ENCODE assay signal across 19 mouse cellular contexts in genomic region chr5:121242701-121243100, GRCm38 (mm10). TPM values are rescaled to one million over a fixed set of nuclear protein-coding genes. Genes with fewer than 3 reads are reported as not detected.
DNase-seq lines count a peak whose midpoint lies in the region; ATAC-seq and TF ChIP-seq lines count a peak whose summit lies in the region.
"Had no signal": no experiment of that assay in that cellular context is flagged by ENCODE, and none has a peak within 500 bp of the region (broad histone marks: within the 10 kb centered on the region; RNA-seq: fewer than 3 reads in every experiment).

No protein-coding gene starts in this region.

- no peak for ATAC-seq in megakaryocyte, adult 5-6 weeks (ENCODE audit: poor library complexity, severe bottlenecking)
- peak; percentile 62; the same call in 1 of the 2 replicates for ATAC-seq in intestine, embryonic 16.5 days
- peak; percentile 62 for ATAC-seq in megakaryocyte progenitor cell, adult 5-6 weeks (replicated peaks; ENCODE audit: poor library complexity)
- no peak for ATAC-seq in forebrain, postnatal 0 days
- ATAC-seq: CD4-positive, CD25-positive, alpha-beta regulatory T cell, adult 4 months; forebrain, embryonic 14.5 days; midbrain, embryonic 15.5 days had no signal

- no peak overlapping the region for H3K4me2 ChIP-seq in intestine, embryonic 16.5 days (ENCODE audit: low read depth, low read length)
- no peak overlapping the region for H3K4me2 ChIP-seq in forebrain, postnatal 0 days (ENCODE audit: low read depth)
- H3K4me2 ChIP-seq: embryonic facial prominence, embryonic 15.5 days; heart, embryonic 15.5 days; hindbrain, embryonic 12.5 days; midbrain, embryonic 15.5 days had no signal

- H3K4me1 ChIP-seq in megakaryocyte, embryonic 14.5 days, result peaks cover 97% of the 10 kb centered on the region
- H3K4me1 ChIP-seq in bone marrow, adult 2 months (ENCODE audit: control insufficient read depth, insufficient read depth, low read length), result peaks cover 12% of the 10 kb centered on the region; the same call in 1 of the 2 replicates
- H3K4me1 ChIP-seq in intestine, embryonic 16.5 days (ENCODE audit: control insufficient read depth, insufficient read depth, low read length), result no peaks in the 10 kb centered on the region
- peaks cover 8% of the 10 kb centered on the region; the same call in 1 of the 2 replicates for H3K4me1 ChIP-seq in forebrain, postnatal 0 days (ENCODE audit: insufficient read depth)
- H3K4me1 ChIP-seq: embryonic facial prominence, embryonic 15.5 days; hindbrain, embryonic 12.5 days had no signal

- no peaks in the 10 kb centered on the region for H3K27me3 ChIP-seq in megakaryocyte, embryonic 14.5 days (replicated peaks)
- no peaks in the 10 kb centered on the region for H3K27me3 ChIP-seq in intestine, embryonic 16.5 days (replicated peaks; ENCODE audit: control insufficient read depth, insufficient read depth, low read length)
- H3K27me3 ChIP-seq in forebrain, postnatal 0 days (ENCODE audit: insufficient read depth, low read length), result no peaks in the 10 kb centered on the region
- H3K27me3 ChIP-seq: embryonic facial prominence, embryonic 15.5 days; heart, embryonic 15.5 days; hindbrain, embryonic 12.5 days; midbrain, embryonic 15.5 days had no signal

- no peak for DNase-seq in forebrain, postnatal 0 days
- DNase-seq in left cerebral cortex, adult 2 months (ENCODE audit: extremely low spot score in 1 of 2, low spot score in 2 of 2), result no peak
- DNase-seq: cerebellum, adult 11 months; gastrocnemius, postnatal 10 days; kidney, postnatal 10 days; layer of hippocampus, adult 9-11 months; lung, postnatal 4 days; right cerebral cortex, postnatal 14 days had no signal

- H3K27ac ChIP-seq in bone marrow, adult 2 months (ENCODE audit: control insufficient read depth, insufficient read depth, low read depth, low read length, poor library complexity), result peak overlapping the region; percentile 95
- no peak overlapping the region for H3K27ac ChIP-seq in intestine, embryonic 16.5 days (ENCODE audit: low read length)
- no peak overlapping the region for H3K27ac ChIP-seq in forebrain, postnatal 0 days (ENCODE audit: low read depth, low read length)
- H3K27ac ChIP-seq in left cerebral cortex, adult 2 months, result no peak overlapping the region
- H3K27ac ChIP-seq: embryonic facial prominence, embryonic 15.5 days; heart, embryonic 15.5 days; hindbrain, embryonic 12.5 days; midbrain, embryonic 15.5 days had no signal

- peaks cover 16% of the 10 kb centered on the region for H3K36me3 ChIP-seq in megakaryocyte, embryonic 14.5 days (replicated peaks; ENCODE audit: low read length)
- no peaks in the 10 kb centered on the region for H3K36me3 ChIP-seq in intestine, embryonic 16.5 days (ENCODE audit: control insufficient read depth, insufficient read depth, low read length)
- no peaks in the 10 kb centered on the region for H3K36me3 ChIP-seq in forebrain, postnatal 0 days (ENCODE audit: insufficient read depth)
- H3K36me3 ChIP-seq: embryonic facial prominence, embryonic 15.5 days; heart, embryonic 15.5 days; hindbrain, embryonic 12.5 days; midbrain, embryonic 15.5 days had no signal

- H3K9me3 ChIP-seq in megakaryocyte, embryonic 14.5 days, result no peaks in the 10 kb centered on the region
- no peaks in the 10 kb centered on the region for H3K9me3 ChIP-seq in intestine, embryonic 16.5 days (ENCODE audit: control insufficient read depth, low read length)
- H3K9me3 ChIP-seq in forebrain, postnatal 0 days (ENCODE audit: low read length), result no peaks in the 10 kb centered on the region
- H3K9me3 ChIP-seq: embryonic facial prominence, embryonic 15.5 days; heart, embryonic 15.5 days; hindbrain, embryonic 12.5 days; midbrain, embryonic 15.5 days had no signal

- no peak overlapping the region for H3K9ac ChIP-seq in intestine, embryonic 16.5 days (ENCODE audit: low read depth, low read length)
- H3K9ac ChIP-seq in forebrain, postnatal 0 days, result no peak overlapping the region
- H3K9ac ChIP-seq: embryonic facial prominence, embryonic 15.5 days; heart, embryonic 15.5 days; hindbrain, embryonic 12.5 days; midbrain, embryonic 15.5 days had no signal

- peak overlapping the region; percentile 9 for H3K4me3 ChIP-seq in megakaryocyte, embryonic 14.5 days (replicated peaks)
- H3K4me3 ChIP-seq in bone marrow, adult 2 months (replicated peaks; ENCODE audit: control insufficient read depth, low read depth, low read length), result no peak overlapping the region
- no peak overlapping the region for H3K4me3 ChIP-seq in intestine, embryonic 16.5 days (ENCODE audit: low read length)
- H3K4me3 ChIP-seq in forebrain, postnatal 0 days (ENCODE audit: low read depth, low read length), result no peak overlapping the region
- no peak overlapping the region for H3K4me3 ChIP-seq in left cerebral cortex, adult 2 months
- H3K4me3 ChIP-seq: embryonic facial prominence, embryonic 15.5 days; heart, embryonic 15.5 days; hindbrain, embryonic 12.5 days; midbrain, embryonic 15.5 days had no signal

- 62% methylated on average over 1 of the region's 1 CpGs for WGBS in bone marrow, adult 2 months
- 86% methylated on average over 1 of the region's 1 CpGs for WGBS in intestine, embryonic 16.5 days
- WGBS in forebrain, postnatal 0 days, result 100% methylated on average over 1 of the region's 1 CpGs

- intact Hi-C loops in left cerebral cortex, adult 2 months (cut with DNase I), result no loop called here

- TF ChIP-seq CTCF in bone marrow, adult 2 months (IDR thresholded peaks at IDR 0.05; ENCODE audit: control insufficient read depth, insufficient read depth, low read length), result no peak
- no peak for TF ChIP-seq CTCF in forebrain, postnatal 0 days (IDR thresholded peaks at IDR 0.05; ENCODE audit: low read depth)
- no peak for TF ChIP-seq CTCF in left cerebral cortex, adult 2 months (IDR thresholded peaks at IDR 0.05)

- TF ChIP-seq POLR2A in bone marrow, adult 2 months (IDR thresholded peaks at IDR 0.05; ENCODE audit: borderline replicate concordance, control insufficient read depth, low read depth, low read length), result no peak

RNA-seq across cellular contexts. Expression of gene Hectd4, which starts 22.7 kb away (rescaled TPM):
- polyA plus RNA-seq in megakaryocyte, embryonic 14.5 days (2012; ENCODE audit: insufficient read depth, low replicate concordance), result 8.6 and 14.0 TPM in 2 replicates
- total RNA-seq in megakaryocyte, adult 5-6 weeks (2015), result 12.0 and 17.0 TPM in 2 replicates
- 8.6 and 15.2 TPM in 2 replicates for total RNA-seq in megakaryocyte, adult 5-6 weeks (2017)
- 41.8 and 100 TPM in 2 replicates for polyA plus RNA-seq in bone marrow, adult 2 months (2011; ENCODE audit: insufficient read depth, insufficient read length, low replicate concordance, missing spikeins)
- 3.0 and 3.1 TPM in 2 replicates for polyA plus RNA-seq in intestine, embryonic 16.5 days (2015; fragmentation: Nextera tagmentation; extraction: Ambion mirVana)
- 16.2 and 22.8 TPM in 2 replicates for total RNA-seq in megakaryocyte progenitor cell, adult 5-6 weeks (2015)
- 6.5 and 9.2 TPM in 2 replicates for total RNA-seq in megakaryocyte progenitor cell, adult 5-6 weeks (2017)
- 75.6 and 107 TPM in 2 replicates for total RNA-seq in forebrain, postnatal 0 days (2014; rRNA removed)
- polyA plus RNA-seq in forebrain, postnatal 0 days (2015; fragmentation: Nextera tagmentation; extraction: Ambion mirVana), result 8.3 and 14.0 TPM in 2 replicates
- 100 to 1,000 TPM; 186 to 205 TPM for total RNA-seq in left cerebral cortex, adult 2 months (2021)

RNA-seq across cellular contexts. Expression of gene Rpl6, which starts 38.4 kb away (rescaled TPM):
- polyA plus RNA-seq in megakaryocyte, embryonic 14.5 days (2012; ENCODE audit: insufficient read depth, low replicate concordance), result 95.5 and 547 TPM in 2 replicates
- total RNA-seq in megakaryocyte, adult 5-6 weeks (2015), result 1,545 and 1,566 TPM in 2 replicates
- total RNA-seq in megakaryocyte, adult 5-6 weeks (2017), result 945 and 954 TPM in 2 replicates
- 502 and 942 TPM in 2 replicates for polyA plus RNA-seq in bone marrow, adult 2 months (2011; ENCODE audit: insufficient read depth, insufficient read length, low replicate concordance, missing spikeins)
- 512 and 565 TPM in 2 replicates for polyA plus RNA-seq in intestine, embryonic 16.5 days (2015; fragmentation: Nextera tagmentation; extraction: Ambion mirVana)
- total RNA-seq in megakaryocyte progenitor cell, adult 5-6 weeks (2015), result 2,970 and 3,030 TPM in 2 replicates
- total RNA-seq in megakaryocyte progenitor cell, adult 5-6 weeks (2017), result 1,387 and 1,567 TPM in 2 replicates
- 672 and 863 TPM in 2 replicates for total RNA-seq in forebrain, postnatal 0 days (2014; rRNA removed)
- polyA plus RNA-seq in forebrain, postnatal 0 days (2015; fragmentation: Nextera tagmentation; extraction: Ambion mirVana), result 359 and 435 TPM in 2 replicates
- total RNA-seq in left cerebral cortex, adult 2 months (2021), result 100 to 1,000 TPM; 412 to 420 TPM

RNA-seq across cellular contexts. Expression of gene Ptpn11, which starts 51.5 kb away (rescaled TPM):
- 45.4 and 67.9 TPM in 2 replicates for polyA plus RNA-seq in megakaryocyte, embryonic 14.5 days (2012; ENCODE audit: insufficient read depth, low replicate concordance)
- total RNA-seq in megakaryocyte, adult 5-6 weeks (2015), result 20.1 and 20.2 TPM in 2 replicates
- 37.8 and 40.9 TPM in 2 replicates for total RNA-seq in megakaryocyte, adult 5-6 weeks (2017)
- 24.4 and 33.3 TPM in 2 replicates for polyA plus RNA-seq in bone marrow, adult 2 months (2011; ENCODE audit: insufficient read depth, insufficient read length, low replicate concordance, missing spikeins)
- 14.3 and 15.6 TPM in 2 replicates for polyA plus RNA-seq in intestine, embryonic 16.5 days (2015; fragmentation: Nextera tagmentation; extraction: Ambion mirVana)
- total RNA-seq in megakaryocyte progenitor cell, adult 5-6 weeks (2015), result 20.8 TPM in 2 replicates
- total RNA-seq in megakaryocyte progenitor cell, adult 5-6 weeks (2017), result 41.5 and 48.1 TPM in 2 replicates
- 49.1 and 60.9 TPM in 2 replicates for total RNA-seq in forebrain, postnatal 0 days (2014; rRNA removed)
- polyA plus RNA-seq in forebrain, postnatal 0 days (2015; fragmentation: Nextera tagmentation; extraction: Ambion mirVana), result 21.4 and 25.5 TPM in 2 replicates
- 10 to 100 TPM; 95.4 to 96.8 TPM for total RNA-seq in left cerebral cortex, adult 2 months (2021)

Comparison
In these comparisons a context has a peak if more than half of its experiments do, and no peak if none do; other contexts are left out.
1. ATAC-seq: peak in intestine, embryonic 16.5 days (single experiment) and megakaryocyte progenitor cell, adult 5-6 weeks (single experiment); none in megakaryocyte, adult 5-6 weeks (single experiment) and forebrain, postnatal 0 days (single experiment).